Mouse (Mus musculus) macrophage (primary cell): Measurements from ENCODE around the gene Malrd1. TPM values are rescaled to one million over a fixed set of nuclear protein-coding genes. Genes with fewer than 3 reads are reported as not detected.

ENCODE experiments used
- H3K27ac ChIP-seq: fragments of 350-480 bp; formaldehyde crosslinking; 2 replicates; pipeline ENCODE4 v1.9.0; 2021
- H3K36me3 ChIP-seq: fragments of 350-480 bp; formaldehyde crosslinking; 2 replicates; pipeline ENCODE4 v1.9.0; 2021; ENCODE audit errors: inconsistent target
- H3K4me3 ChIP-seq: fragments of 350-480 bp; formaldehyde crosslinking; 2 replicates; pipeline ENCODE4 v1.9.0; 2021; ENCODE audit errors: inconsistent target
- H3K79me2 ChIP-seq: fragments of 350-480 bp; formaldehyde crosslinking; 2 replicates; pipeline ENCODE4 v1.9.0; 2021; ENCODE audit errors: inconsistent target
- WGBS: methylation state at CpG from one replicate; pipeline ENCODE4 v1.1.7; 2026; ENCODE audit warnings: inconsistent platforms; ENCODE audit not compliant: missing documents; 5-methylcytosine and 5-hydroxymethylcytosine counted together
- polyA plus RNA-seq: library from polyadenylated mRNA; stranded (reverse); fragments of 250-400 nt; gene quantifications from 3 replicates; pipeline ENCODE4 v1.2.4, GENCODE M21; 2018; ENCODE audit warnings: inconsistent platforms
- total RNA-seq, 78 experiments: library from RNA; depleted of rRNA; stranded (reverse); fragments of 250-400 nt; gene quantifications; 1 replicate in 9 of 78; 2 replicates in 24 of 78; 3 replicates in 43 of 78; 4 replicates in 2 of 78; pipeline ENCODE4 v1.2.4; 2018; ENCODE audit warnings: inconsistent platforms in 56 of 78

Gene Malrd1
- not detected for total RNA-seq (2018; cell fraction: chromatin; rRNA removed)
- total RNA-seq (2018; cell fraction: cytosol; rRNA removed): not detected
- total RNA-seq (2018; cell fraction: nucleus; rRNA removed): not detected
- polyA plus RNA-seq: not detected in 3 replicates

- H3K36me3 ChIP-seq: no peaks in the 10 kb centered on the region
- no peaks in the 10 kb centered on the region for H3K79me2 ChIP-seq
- no peak within 1 kb of the TSS for H3K4me3 ChIP-seq
- 94% methylated on average over 2 of the region's 2 CpGs for WGBS
- H3K27ac ChIP-seq: no peak within 1 kb of the TSS
Measured at GRCm38 (mm10) chr2:15526241-15526924, at the start of gene Malrd1. Gene Malrd1 (plus strand): TSS chr2:15526479.

DNA sequence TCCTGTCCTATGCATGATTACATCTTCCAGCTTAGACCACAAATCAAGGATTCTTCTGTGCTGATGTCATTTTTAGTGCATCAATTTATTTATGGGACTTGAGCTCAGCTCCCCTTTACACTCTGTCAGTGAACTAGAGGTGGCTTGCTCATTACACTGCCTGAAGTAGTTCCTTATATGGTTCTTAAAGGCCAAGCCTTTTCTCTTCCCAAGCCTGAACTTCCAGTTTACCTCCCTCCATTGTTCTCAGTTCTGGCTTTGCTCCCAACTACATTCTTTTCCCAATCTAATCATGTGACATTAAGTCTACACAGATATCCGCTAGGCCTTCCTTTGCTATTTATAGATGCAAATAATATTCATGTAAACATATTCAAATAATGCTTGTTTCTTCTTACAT is 12.4 kb downstream of the Malrd1 start:
- Histone ChIP-seq H3K4me3 (no peak overlapping the region), H3K36me3 (no peaks in the 10 kb centered on the region), H3K27ac (no peak overlapping the region), H3K79me2 (no peaks in the 10 kb centered on the region)
- 100% methylated on average over 1 of the region's 1 CpGs for WGBS

DNA sequence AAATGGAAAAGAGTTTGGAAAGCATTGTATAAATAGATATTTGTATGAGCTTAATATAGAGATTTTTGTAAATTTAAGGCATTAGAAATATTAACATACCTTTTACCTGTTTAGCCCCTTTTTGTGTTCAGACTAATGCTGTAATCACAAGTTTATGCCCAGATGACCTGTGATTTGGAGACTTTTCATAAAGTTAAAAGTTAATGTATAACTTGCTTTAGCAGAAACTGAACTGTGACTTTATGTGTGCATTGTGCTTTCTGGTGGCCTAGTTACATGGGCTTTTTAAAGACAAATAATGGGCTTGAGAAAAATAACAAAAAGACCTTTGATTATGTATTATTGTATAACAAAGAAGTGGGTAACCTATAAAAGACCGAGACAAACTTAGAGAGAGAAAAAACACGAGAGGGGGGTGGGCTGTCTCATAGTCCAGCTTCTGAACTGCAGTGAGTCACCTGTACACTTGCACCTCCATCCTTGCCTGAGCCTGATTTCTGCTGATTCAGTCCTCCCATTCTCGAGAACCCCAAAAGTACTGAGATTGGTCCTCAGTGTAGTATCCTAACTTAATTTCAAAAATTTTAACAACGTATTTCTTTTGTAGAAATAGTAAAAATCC is 87.2 kb downstream of the Malrd1 start:
- WGBS: 74% methylated on average over 4 of the region's 4 CpGs
- no peak overlapping the region for H3K27ac ChIP-seq
- H3K36me3 ChIP-seq: no peaks in the 10 kb centered on the region

GRCm38 (mm10) chr2:15614026-15614425 is 87.7 kb downstream of the Malrd1 start:
- Histone ChIP-seq H3K36me3 (no peaks in the 10 kb centered on the region), H3K79me2 (no peaks in the 10 kb centered on the region), H3K4me3 (no peak overlapping the region), H3K27ac (no peak overlapping the region)
- 81% methylated on average over 5 of the region's 5 CpGs for WGBS

More for the DNA sequence above, 87.2 kb downstream of the Malrd1 start:
- no peak overlapping the region for H3K4me3 ChIP-seq
- H3K79me2 ChIP-seq: no peaks in the 10 kb centered on the region

GRCm38 (mm10) chr2:15635761-15636160 is 109.5 kb downstream of the Malrd1 start:
- no peaks in the 10 kb centered on the region for H3K36me3 ChIP-seq
- no peak overlapping the region for H3K4me3 ChIP-seq
- H3K27ac ChIP-seq: no peak overlapping the region
- H3K79me2 ChIP-seq: no peaks in the 10 kb centered on the region
- 77% methylated on average over 1 of the region's 1 CpGs for WGBS

DNA sequence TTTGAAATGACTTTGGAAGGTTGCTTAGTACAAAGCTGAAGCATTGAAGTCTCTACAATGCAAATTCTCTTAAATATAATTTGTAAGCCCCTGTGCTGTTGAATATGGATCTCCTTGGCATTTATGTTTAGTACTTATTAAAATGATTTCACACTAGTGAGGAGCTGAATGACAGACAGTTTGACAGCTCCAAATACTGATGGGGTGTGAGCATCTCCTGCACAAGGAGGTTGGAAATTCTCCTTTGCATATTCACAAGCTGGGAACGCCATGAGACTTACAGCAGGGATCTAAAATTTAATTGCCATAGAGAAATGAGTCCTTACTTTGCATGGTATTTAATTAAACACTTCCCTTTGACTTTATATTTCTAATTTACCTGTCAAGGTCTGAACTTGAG is 117.6 kb downstream of the Malrd1 start:
- WGBS: 68% methylated on average over 1 of the region's 1 CpGs
- no peak overlapping the region for H3K27ac ChIP-seq
- no peak overlapping the region for H3K4me3 ChIP-seq
- no peaks in the 10 kb centered on the region for H3K79me2 ChIP-seq
- no peaks in the 10 kb centered on the region for H3K36me3 ChIP-seq

- H3K27ac ChIP-seq: no peak overlapping the region
- no peaks in the 10 kb centered on the region for H3K36me3 ChIP-seq
- WGBS: 93% methylated on average over 1 of the region's 1 CpGs
- H3K4me3 ChIP-seq: no peak overlapping the region
- H3K79me2 ChIP-seq: no peaks in the 10 kb centered on the region
Measured at GRCm38 (mm10) chr2:15656388-15656787, 130.1 kb downstream of the Malrd1 start.

GRCm38 (mm10) chr2:15702977-15703376 is 176.7 kb downstream of the Malrd1 start:
- Histone ChIP-seq H3K27ac (no peak overlapping the region), H3K36me3 (no peaks in the 10 kb centered on the region), H3K4me3 (no peak overlapping the region), H3K79me2 (no peaks in the 10 kb centered on the region)
- WGBS: 82% methylated on average over 3 of the region's 3 CpGs

DNA sequence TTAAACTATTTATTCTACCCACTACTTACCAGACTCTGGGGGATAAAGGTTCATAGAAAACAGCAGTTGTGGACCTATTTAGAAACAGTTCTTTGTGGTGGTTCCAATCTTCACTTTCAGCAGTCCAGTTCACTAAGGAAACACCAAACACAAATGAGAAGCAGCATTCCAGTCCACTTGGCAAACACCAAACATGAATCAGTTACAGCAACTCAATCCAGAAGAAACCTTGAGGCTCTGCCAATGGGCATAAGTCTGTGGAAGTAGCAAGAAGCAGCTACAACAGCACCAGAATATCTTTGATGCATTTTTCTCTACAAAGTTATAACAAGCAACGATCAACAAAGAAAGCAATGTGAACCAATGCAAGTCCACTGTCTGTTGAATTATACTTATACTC is 214.7 kb downstream of the Malrd1 start:
- 94% methylated on average over 1 of the region's 1 CpGs for WGBS
- H3K4me3 ChIP-seq: no peak overlapping the region
- H3K79me2 ChIP-seq: no peaks in the 10 kb centered on the region
- H3K27ac ChIP-seq: no peak overlapping the region
- no peaks in the 10 kb centered on the region for H3K36me3 ChIP-seq

DNA sequence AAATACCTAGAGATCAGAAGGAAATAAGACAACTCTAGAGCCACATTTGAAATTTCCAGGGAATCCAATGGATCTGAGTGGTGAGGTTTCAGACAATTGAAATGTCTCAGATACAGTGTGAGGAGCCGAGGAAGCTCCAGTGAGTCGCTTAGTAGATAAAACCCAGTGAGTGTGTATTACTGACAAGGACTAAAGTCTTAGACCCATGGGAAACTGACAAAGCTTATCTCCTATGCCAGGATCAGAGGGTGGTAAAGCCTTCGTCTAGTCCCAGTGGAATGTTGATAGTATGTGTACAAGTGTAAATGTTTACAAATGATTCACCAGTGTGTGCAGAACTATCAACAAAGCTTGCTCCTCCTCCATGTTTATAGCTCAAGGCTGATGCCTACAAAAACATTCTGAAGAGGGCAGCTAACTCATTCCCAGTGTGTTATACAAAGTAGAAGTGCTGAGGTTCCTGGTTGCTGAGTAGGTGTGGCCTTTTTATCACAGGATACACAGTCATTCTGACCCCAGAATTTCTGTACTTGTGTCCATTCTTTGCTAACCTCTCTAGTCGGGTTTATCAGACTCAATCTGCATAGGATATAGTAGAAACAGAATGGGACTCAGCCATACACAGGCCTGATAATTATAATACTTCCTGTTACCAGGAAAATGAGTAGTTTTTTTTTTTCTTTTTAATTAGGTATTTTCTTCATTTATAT is 218.9 kb downstream of the Malrd1 start:
- no peak overlapping the region for H3K4me3 ChIP-seq
- no peaks in the 10 kb centered on the region for H3K79me2 ChIP-seq
- H3K27ac ChIP-seq: no peak overlapping the region
- no peaks in the 10 kb centered on the region for H3K36me3 ChIP-seq
- WGBS: 76% methylated on average over 4 of the region's 4 CpGs

DNA sequence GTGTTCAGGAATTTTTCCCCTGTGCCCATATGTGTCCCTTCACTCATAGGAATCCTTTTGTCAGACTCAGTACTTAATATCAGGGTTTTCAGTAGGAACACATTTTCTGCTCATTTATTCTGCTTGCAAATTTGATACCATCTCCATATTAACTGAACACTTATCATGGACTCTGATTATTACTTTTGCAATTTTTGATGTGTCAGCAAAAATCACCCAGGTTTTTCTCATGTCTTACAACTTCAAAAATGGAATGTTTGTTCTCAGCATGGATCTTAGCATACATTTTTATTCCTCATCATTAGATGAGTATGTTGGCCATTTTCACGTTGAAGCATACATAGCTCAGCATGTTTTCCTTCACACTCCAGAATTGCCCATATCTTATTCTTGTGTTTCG is 258.5 kb downstream of the Malrd1 start:
- H3K36me3 ChIP-seq: no peaks in the 10 kb centered on the region
- no peak overlapping the region for H3K4me3 ChIP-seq
- WGBS: 74% methylated on average over 2 of the region's 2 CpGs
- H3K79me2 ChIP-seq: no peaks in the 10 kb centered on the region
- H3K27ac ChIP-seq: no peak overlapping the region

GRCm38 (mm10) chr2:15815724-15816123 is 289.4 kb downstream of the Malrd1 start:
- Histone ChIP-seq H3K4me3 (no peak overlapping the region), H3K27ac (no peak overlapping the region), H3K36me3 (no peaks in the 10 kb centered on the region), H3K79me2 (no peaks in the 10 kb centered on the region)
- 100% methylated on average over 1 of the region's 1 CpGs for WGBS

DNA sequence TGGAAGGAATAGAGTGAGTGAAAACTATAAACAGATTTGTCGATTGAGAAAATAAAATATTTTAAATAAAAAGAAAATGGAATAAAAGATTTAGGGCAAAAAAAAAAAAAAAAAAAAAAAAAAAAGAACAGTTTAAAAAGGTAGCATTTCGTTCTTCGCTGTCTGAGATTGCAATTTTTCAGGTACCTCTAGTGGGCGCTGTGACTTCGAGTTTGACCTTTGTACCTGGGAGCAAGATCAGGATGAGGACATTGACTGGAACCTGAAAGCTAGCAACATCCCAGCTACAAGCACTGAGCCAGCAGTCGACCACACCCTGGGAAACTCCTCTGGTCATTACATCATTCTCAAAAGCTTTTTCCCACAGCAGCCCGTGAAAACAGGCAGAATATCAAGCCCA is 343.1 kb downstream of the Malrd1 start:
- Histone ChIP-seq H3K4me3 (no peak overlapping the region), H3K79me2 (no peaks in the 10 kb centered on the region), H3K27ac (no peak overlapping the region), H3K36me3 (no peaks in the 10 kb centered on the region)
- 46% methylated on average over 6 of the region's 7 CpGs for WGBS

DNA sequence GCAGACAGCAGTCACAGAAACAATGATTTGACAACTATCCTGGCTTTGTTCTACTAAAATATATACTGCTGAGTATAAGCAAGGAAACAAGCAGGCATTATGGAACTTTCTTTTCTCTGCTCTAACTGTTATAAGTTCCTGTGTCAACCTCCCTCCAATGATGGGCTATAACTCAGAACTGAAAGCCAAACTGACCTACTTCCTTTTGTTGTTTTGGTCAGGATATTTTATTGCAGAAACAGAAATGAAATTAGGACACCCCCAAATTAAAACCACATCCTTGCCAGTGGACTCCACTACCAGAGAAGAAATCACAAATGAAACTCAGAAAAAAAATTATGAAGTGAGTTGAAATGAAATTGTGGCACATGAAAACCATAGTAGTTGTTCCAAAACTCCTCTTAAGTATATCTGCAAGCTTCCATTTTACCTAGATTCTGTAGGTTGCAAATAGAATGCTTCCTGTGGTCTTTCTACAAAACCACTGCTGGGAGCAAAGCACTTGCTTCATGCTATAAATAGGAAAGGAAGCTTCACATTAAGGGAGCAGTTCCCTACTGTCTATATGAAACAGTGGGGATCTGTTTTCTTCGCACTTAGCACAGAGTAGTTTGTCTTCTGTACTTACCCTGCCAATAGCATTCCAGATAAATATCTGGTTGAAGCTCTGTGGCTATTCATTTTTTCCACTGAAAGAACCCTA is 367.3 kb downstream of the Malrd1 start:
- 15% methylated on average over 1 of the region's 1 CpGs for WGBS
- H3K4me3 ChIP-seq: no peak overlapping the region

More for the DNA sequence above, 367.3 kb downstream of the Malrd1 start:
- H3K79me2 ChIP-seq: no peaks in the 10 kb centered on the region
- H3K36me3 ChIP-seq: no peaks in the 10 kb centered on the region
- H3K27ac ChIP-seq: no peak overlapping the region
